ENCODE assay signal across 8 mouse cellular contexts in genomic region chr10:99266025-99266424, GRCm38 (mm10). TPM values are rescaled to one million over a fixed set of nuclear protein-coding genes. Genes with fewer than 3 reads are reported as not detected.
DNase-seq lines count a peak whose midpoint lies in the region; ATAC-seq and TF ChIP-seq lines count a peak whose summit lies in the region.

No protein-coding gene starts in this region.

- no peaks in the 10 kb centered on the region; the same call in 1 of the 2 replicates for H3K27me3 ChIP-seq in cerebellum, adult 2 months (ENCODE audit: control insufficient read depth, insufficient read depth, low read length)
- peaks cover 2% of the 10 kb centered on the region for H3K27me3 ChIP-seq in megakaryocyte, embryonic 14.5 days (replicated peaks)
- H3K27me3 ChIP-seq in hindbrain, embryonic 14.5 days (ENCODE audit: control insufficient read depth, insufficient read depth, low read length): peaks cover 18% of the 10 kb centered on the region; the same call in 1 of the 2 replicates
- peaks cover 11% of the 10 kb centered on the region for H3K27me3 ChIP-seq in midbrain, embryonic 11.5 days (ENCODE audit: control insufficient read depth, insufficient read depth, low read length)

- no peak for TF ChIP-seq CTCF in cerebellum, adult 2 months (IDR thresholded peaks at IDR 0.05; ENCODE audit: borderline replicate concordance, insufficient read depth, low read depth, low read length)

- WGBS in cerebellum, adult 2 months: 57% methylated on average over 14 of the region's 14 CpGs
- WGBS in hindbrain, embryonic 14.5 days: 38% methylated on average over 14 of the region's 14 CpGs
- WGBS in midbrain, embryonic 11.5 days: 42% methylated on average over 14 of the region's 14 CpGs

- H3K4me1 ChIP-seq in cerebellum, adult 2 months (ENCODE audit: control insufficient read depth, insufficient read depth, low read length): peaks cover 4% of the 10 kb centered on the region; the same call in 1 of the 2 replicates
- H3K4me1 ChIP-seq in megakaryocyte, embryonic 14.5 days: peaks cover 61% of the 10 kb centered on the region
- peaks cover 34% of the 10 kb centered on the region for H3K4me1 ChIP-seq in hindbrain, embryonic 14.5 days (replicated peaks; ENCODE audit: control insufficient read depth, insufficient read depth, low read length)
- peaks cover 47% of the 10 kb centered on the region for H3K4me1 ChIP-seq in midbrain, embryonic 11.5 days (ENCODE audit: control insufficient read depth, insufficient read depth, low read length)

- no peak overlapping the region for H3K27ac ChIP-seq in cerebellum, adult 2 months (ENCODE audit: insufficient read depth, low read length)
- H3K27ac ChIP-seq in hindbrain, embryonic 14.5 days: peak overlapping the region; percentile 45; the same call in 1 of the 2 replicates
- H3K27ac ChIP-seq in midbrain, embryonic 11.5 days (ENCODE audit: low read depth, low read length): peak overlapping the region; percentile 8; the same call in 1 of the 2 replicates

- H3K4me3 ChIP-seq in cerebellum, adult 2 months (replicated peaks; ENCODE audit: insufficient read depth, low read depth, low read length): peak overlapping the region; percentile 49
- H3K4me3 ChIP-seq in megakaryocyte, embryonic 14.5 days (replicated peaks): peak overlapping the region; percentile 99
- peak overlapping the region; percentile 74 for H3K4me3 ChIP-seq in hindbrain, embryonic 14.5 days (replicated peaks; ENCODE audit: low read length)
- peak overlapping the region; percentile 51 for H3K4me3 ChIP-seq in midbrain, embryonic 11.5 days (ENCODE audit: low read depth, low read length)

- peak overlapping the region; percentile 90 for H3K4me2 ChIP-seq in hindbrain, embryonic 14.5 days (replicated peaks)
- H3K4me2 ChIP-seq in midbrain, embryonic 11.5 days: peak overlapping the region; percentile 62

- peak overlapping the region; percentile 90 for H3K9ac ChIP-seq in hindbrain, embryonic 14.5 days
- H3K9ac ChIP-seq in midbrain, embryonic 11.5 days (ENCODE audit: low read length): peak overlapping the region; percentile 47; the same call in 1 of the 2 replicates

- TF ChIP-seq POLR2A in cerebellum, adult 2 months (IDR thresholded peaks at IDR 0.05; ENCODE audit: borderline replicate concordance, insufficient read depth, low read length): no peak

- peak in 1 of 2 experiments; percentile 18 for DNase-seq in cerebellum, adult 2 months
- DNase-seq in cerebellum, adult 11-12 months: no peak
- DNase-seq in hindbrain, embryonic 14.5 days (ENCODE audit: low spot score): no peak
- DNase-seq in midbrain, embryonic 11.5 days (ENCODE audit: low spot score, missing footprints): peak; percentile 86
- DNase-seq in ovary, adult 18-20 months (ENCODE audit: low spot score): no peak
- no peak for DNase-seq in gastrocnemius, postnatal 25 days

- no peak for ATAC-seq in megakaryocyte, adult 5-6 weeks (ENCODE audit: poor library complexity, severe bottlenecking)
- ATAC-seq in hindbrain, embryonic 14.5 days (ENCODE audit: low FRiP score): no peak
- ATAC-seq in midbrain, embryonic 11.5 days (ENCODE audit: low FRiP score): no peak

- H3K9me3 ChIP-seq in megakaryocyte, embryonic 14.5 days: no peaks in the 10 kb centered on the region
- no peaks in the 10 kb centered on the region for H3K9me3 ChIP-seq in hindbrain, embryonic 14.5 days (ENCODE audit: control insufficient read depth, low read length)
- H3K9me3 ChIP-seq in midbrain, embryonic 11.5 days (ENCODE audit: control insufficient read depth, low read length): no peaks in the 10 kb centered on the region

- peaks cover 16% of the 10 kb centered on the region for H3K36me3 ChIP-seq in megakaryocyte, embryonic 14.5 days (replicated peaks; ENCODE audit: low read length)
- H3K36me3 ChIP-seq in hindbrain, embryonic 14.5 days (replicated peaks; ENCODE audit: control insufficient read depth, insufficient read depth): peaks cover 5% of the 10 kb centered on the region; the same call in 1 of the 2 replicates
- no peaks in the 10 kb centered on the region for H3K36me3 ChIP-seq in midbrain, embryonic 11.5 days (ENCODE audit: control insufficient read depth, insufficient read depth, low read length)

RNA-seq across cellular contexts. Expression of gene Dusp6, which starts 3.0 kb away (rescaled TPM):
- polyA plus RNA-seq in cerebellum, adult 2 months (2012; rRNA removed): 20.2 and 20.5 TPM in 2 replicates
- polyA plus RNA-seq in megakaryocyte, embryonic 14.5 days (2012; ENCODE audit: insufficient read depth, low replicate concordance): 1.9 and 9.2 TPM in 2 replicates
- 47.6 and 51.1 TPM in 2 replicates for total RNA-seq in megakaryocyte, adult 5-6 weeks (2015)
- 43.1 and 48.9 TPM in 2 replicates for total RNA-seq in megakaryocyte, adult 5-6 weeks (2017)
- 28.4 and 33.0 TPM in 2 replicates for polyA plus RNA-seq in hindbrain, embryonic 14.5 days (2014; fragmentation: Nextera tagmentation; extraction: Ambion mirVana)
- polyA plus RNA-seq in midbrain, embryonic 11.5 days (2014; fragmentation: Nextera tagmentation; extraction: Ambion mirVana): 36.8 and 41.9 TPM in 2 replicates
- total RNA-seq in gastrocnemius, postnatal 25 days (2021): 10 to 100 TPM; 17.9 to 21.9 TPM

Comparison
In these comparisons a context has a peak if more than half of its experiments do, and no peak if none do; other contexts are left out.
1. H3K4me3 ChIP-seq: peak in every context shown above with its lines; median percentile 99 in megakaryocyte, embryonic 14.5 days; 74 in hindbrain, embryonic 14.5 days; 51 in midbrain, embryonic 11.5 days; 49 in cerebellum, adult 2 months.